Mouse (Mus musculus) adrenal gland, adult 18-20 months (tissue): ENCODE results near the gene Ccdc163. TPM values are rescaled to one million over a fixed set of nuclear protein-coding genes. Genes with fewer than 3 reads are reported as not detected.

ENCODE experiments used
- DNase-seq, 2 experiments: peaks; one replicate each; pipeline ENCODE4 v3.0.0; 2021 to 2022; ENCODE audit warnings: low spot score in 2 of 2
- total RNA-seq, 2 experiments: library from RNA; stranded (reverse); gene quantifications; 1 replicate in 1 of 2; 2 replicates in 1 of 2; pipeline ENCODE4 v1.2.3; 2021

The Ccdc163 gene
- total RNA-seq, 2 experiments from 2014 or later = 15.4 to 15.5 TPM

- peak in 1 of 2 experiments; percentile 28 for DNase-seq
Measured at GRCm38 (mm10) chr4:116698693-116699342, 9.5 kb upstream of the Ccdc163 start.

- no peak for DNase-seq
Measured at GRCm38 (mm10) chr4:116700964-116701363, 7.3 kb upstream of the Ccdc163 start.

- DNase-seq = peak; percentile 70 to 82
Measured at GRCm38 (mm10) chr4:116703804-116704203, 4.5 kb upstream of the Ccdc163 start.

GRCm38 (mm10) chr4:116707666-116708065 is 643 bp upstream of the Ccdc163 start:
- DNase-seq = no peak

- DNase-seq = no peak
Measured at GRCm38 (mm10) chr4:116708791-116709390, 582 bp downstream of the Ccdc163 start.

GRCm38 (mm10) chr4:116710154-116710553 is 1.8 kb downstream of the Ccdc163 start:
- no peak for DNase-seq

- no peak for DNase-seq
Measured at GRCm38 (mm10) chr4:116712536-116712935, 4.2 kb downstream of the Ccdc163 start.

- DNase-seq = peak; percentile 61 to 66
Measured at GRCm38 (mm10) chr4:116719396-116719795, 11.1 kb downstream of the Ccdc163 start.

- DNase-seq = peak; percentile 78 to 80
Measured at GRCm38 (mm10) chr4:116720343-116721097, 12.2 kb downstream of the Ccdc163 start, which contains the start of gene Tesk2. Tesk2 (plus strand) TSS chr4:116720948.

- no peak for DNase-seq
Measured at GRCm38 (mm10) chr4:116721098-116721628, 12.9 kb downstream of the Ccdc163 start.

GRCm38 (mm10) chr4:116722230-116722629 is 13.9 kb downstream of the Ccdc163 start:
- no peak for DNase-seq

GRCm38 (mm10) chr4:116725444-116725843 is 17.1 kb downstream of the Ccdc163 start:
- no peak for DNase-seq

GRCm38 (mm10) chr4:116727401-116727800 is 19.1 kb downstream of the Ccdc163 start:
- DNase-seq = no peak

GRCm38 (mm10) chr4:116729532-116729931 is 21.2 kb downstream of the Ccdc163 start:
- no peak for DNase-seq

GRCm38 (mm10) chr4:116731077-116731476 is 22.8 kb downstream of the Ccdc163 start:
- no peak for DNase-seq

- DNase-seq = no peak
Measured at GRCm38 (mm10) chr4:116732355-116732754, 24.0 kb downstream of the Ccdc163 start.

GRCm38 (mm10) chr4:116734996-116735395 is 26.7 kb downstream of the Ccdc163 start:
- DNase-seq = no peak

- no peak for DNase-seq
Measured at GRCm38 (mm10) chr4:116738972-116739751, 30.9 kb downstream of the Ccdc163 start.

GRCm38 (mm10) chr4:116749750-116750149 is 41.4 kb downstream of the Ccdc163 start:
- no peak for DNase-seq

- no peak for DNase-seq
Measured at GRCm38 (mm10) chr4:116761914-116762313, 53.6 kb downstream of the Ccdc163 start.

- no peak for DNase-seq
Measured at GRCm38 (mm10) chr4:116764001-116764400, 55.7 kb downstream of the Ccdc163 start.
